Mouse (Mus musculus): Measurements from ENCODE around the gene Arid3b.
A peak's percentile ranks its signal among the peaks of the same experiment; 100 is the strongest.

Gene Arid3b

DNA sequence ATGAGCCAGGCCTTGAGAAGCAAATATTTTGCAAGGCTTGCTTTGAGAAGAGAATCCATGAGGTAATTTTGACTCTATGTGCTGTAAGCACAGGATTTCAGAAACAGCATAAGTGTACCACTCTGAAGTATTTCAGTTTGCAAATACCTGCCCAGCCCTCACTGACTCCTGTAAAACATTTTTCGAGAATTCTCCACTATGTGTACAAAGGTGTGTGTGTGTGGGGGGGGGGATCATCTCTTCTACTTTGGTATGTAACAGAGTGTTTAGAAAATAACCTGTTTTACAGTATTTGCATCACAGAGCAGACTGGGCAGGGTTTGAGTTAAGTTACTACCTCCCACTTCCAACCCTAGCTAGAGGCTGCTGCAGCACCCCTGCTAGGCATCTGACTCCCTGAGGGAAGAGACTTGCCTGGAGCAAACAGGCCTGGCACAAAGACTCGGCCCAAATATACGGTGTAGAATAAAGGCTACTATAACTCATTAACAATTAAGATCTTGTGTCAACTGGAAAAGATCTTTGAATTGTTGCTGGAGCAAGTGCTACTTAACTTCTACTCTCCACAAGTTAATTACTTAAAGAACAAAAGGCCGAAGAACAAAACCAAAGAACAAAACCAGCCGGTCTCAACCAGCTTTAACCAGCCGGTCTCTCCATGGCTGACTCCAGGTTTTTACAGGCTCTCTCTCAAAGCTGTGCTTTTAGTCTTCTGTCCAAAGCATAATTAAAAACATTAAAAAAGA, 6.6 kb downstream of the Arid3b start:
- no peak for DNase-seq

DNA sequence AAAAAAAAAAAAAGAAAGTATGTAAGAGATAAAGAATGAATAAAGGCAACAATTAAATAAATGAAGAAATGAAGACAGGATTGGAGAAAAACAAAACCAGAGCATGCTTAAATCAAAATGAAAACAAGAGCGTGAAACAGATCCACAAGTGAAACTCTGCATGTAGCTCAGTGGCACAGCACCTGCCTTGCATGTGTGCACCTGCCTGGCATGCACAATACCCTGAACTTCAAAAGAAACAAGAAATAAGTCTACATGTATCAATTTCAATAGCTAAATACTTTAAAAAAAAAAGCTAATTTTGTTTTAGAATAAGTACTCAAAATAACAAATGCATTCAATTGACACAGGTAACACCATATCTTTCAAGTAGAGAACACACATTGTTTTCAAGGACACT, 13.2 kb downstream of the Arid3b start:
- no peak for DNase-seq

DNA sequence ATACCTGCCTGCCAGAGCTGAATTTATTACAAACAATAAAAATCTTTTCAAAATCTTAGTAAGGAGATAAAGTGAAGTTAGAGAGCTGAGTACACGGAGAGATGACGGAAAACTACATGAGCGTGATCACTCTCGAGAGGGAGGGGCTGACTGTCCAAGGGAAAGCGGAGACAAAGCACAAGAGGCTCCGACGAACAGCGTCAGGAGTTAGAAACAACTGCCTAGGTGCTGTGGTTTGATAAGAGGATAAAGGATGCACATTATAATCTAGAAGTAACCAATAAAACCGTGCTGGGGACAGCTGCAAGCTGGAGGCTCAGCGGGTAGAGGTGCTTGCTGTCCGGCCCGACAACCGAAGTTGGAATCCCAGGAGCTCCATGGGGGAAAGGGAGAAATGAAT, 13.8 kb downstream of the Arid3b start:
- no peak for DNase-seq

DNA sequence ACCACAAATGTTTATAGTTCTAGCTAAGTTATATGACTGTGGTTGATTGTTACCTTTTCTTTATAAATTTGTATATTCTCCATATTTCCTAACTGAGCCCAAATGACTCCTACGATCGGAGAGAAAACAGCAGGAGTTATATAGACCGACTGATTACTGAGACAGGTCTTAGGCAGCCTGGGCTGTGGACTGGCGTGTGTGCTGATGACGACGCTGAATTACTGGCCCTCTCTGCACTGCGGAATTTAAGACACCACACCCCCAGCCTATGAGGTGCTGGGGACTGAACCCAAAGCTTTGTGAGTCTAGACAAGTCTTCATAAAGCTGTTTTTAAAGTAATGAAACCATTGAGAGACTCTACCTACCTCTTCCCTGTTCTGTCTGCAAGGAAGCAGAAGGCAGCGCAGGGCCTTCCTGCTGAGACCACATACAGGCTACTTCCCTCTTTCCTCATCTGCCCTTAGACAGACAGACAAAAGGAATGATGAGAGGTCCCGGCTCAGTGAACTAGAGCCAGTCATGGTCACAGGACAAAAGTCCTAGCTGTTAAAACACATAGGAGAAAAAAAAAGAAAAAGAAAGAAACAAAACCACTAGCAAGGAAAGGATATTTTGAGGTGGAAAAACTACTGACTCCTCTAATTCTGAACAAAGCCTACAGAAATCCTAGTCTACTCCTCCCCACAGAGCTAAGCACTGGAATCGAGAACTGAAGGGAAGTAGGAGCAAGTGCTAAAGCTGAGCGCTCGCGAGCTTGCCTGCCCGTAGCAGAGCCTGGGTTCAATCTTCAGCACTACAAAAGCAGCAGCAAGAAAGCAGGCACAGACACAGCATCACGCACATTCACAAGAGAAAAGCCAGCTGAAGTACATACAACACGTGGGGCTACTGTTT, 16.2 kb downstream of the Arid3b start:
- no peak for DNase-seq

DNA sequence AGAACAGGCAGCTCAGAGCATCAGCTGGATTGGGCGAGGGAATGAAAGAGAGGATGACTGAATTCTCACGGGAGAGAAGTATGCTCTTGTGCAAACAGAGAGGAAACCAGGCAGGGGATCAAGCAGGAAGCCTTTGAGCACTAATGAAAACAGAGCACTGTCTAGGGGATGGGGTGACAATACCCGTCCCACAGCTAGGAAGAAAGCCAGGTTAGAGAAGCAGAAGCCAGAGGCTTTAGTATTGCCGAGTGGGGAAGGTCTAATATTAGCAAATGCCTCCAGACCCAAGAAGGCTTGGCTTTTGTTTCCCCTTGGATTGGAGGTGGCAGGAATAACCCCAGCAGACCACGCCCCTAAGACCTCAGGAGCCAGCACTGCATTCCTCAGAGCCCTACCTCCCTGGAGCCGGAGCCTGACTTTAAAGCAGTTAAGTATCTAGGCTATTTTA, 19.3 kb downstream of the Arid3b start:
- DNase-seq: no peak

DNA sequence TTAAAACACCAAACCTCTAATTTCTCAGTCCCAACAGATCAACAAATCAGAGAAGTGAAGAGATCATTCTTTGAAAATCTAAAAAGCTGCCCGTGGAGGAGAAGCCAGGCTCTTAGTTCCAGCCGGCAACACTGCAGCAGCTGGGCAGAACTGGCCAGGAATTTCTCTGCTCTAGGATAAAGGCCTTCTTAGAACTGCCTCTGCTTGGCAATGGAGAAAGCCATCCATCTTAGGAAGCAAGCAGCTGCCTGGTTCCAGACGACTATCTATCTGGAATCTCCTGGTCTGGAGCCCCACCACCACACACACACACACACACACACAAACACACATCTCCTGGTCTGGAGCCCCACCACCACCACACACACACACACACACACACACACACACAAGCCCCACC, 21.7 kb downstream of the Arid3b start:
- no peak for DNase-seq

DNA sequence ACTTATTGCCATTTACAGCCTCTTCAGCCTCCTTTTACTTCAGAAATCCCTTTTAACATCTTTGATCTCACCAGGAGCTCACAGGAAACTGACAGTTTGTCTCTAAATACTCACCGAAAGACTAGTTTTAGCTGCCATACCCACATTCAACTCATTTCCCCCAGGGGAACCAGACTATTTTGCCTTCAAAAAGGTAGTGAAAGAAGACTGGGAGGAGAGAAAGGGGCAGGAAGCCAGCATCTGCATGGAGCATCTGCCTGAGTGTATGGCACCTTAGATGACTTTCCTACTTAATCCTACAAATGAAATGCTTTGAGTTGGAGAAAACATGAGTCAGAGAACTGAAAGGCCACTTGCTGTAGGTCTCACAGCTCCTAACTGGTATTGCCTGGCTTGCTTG, 22.6 kb downstream of the Arid3b start:
- DNase-seq: no peak

DNA sequence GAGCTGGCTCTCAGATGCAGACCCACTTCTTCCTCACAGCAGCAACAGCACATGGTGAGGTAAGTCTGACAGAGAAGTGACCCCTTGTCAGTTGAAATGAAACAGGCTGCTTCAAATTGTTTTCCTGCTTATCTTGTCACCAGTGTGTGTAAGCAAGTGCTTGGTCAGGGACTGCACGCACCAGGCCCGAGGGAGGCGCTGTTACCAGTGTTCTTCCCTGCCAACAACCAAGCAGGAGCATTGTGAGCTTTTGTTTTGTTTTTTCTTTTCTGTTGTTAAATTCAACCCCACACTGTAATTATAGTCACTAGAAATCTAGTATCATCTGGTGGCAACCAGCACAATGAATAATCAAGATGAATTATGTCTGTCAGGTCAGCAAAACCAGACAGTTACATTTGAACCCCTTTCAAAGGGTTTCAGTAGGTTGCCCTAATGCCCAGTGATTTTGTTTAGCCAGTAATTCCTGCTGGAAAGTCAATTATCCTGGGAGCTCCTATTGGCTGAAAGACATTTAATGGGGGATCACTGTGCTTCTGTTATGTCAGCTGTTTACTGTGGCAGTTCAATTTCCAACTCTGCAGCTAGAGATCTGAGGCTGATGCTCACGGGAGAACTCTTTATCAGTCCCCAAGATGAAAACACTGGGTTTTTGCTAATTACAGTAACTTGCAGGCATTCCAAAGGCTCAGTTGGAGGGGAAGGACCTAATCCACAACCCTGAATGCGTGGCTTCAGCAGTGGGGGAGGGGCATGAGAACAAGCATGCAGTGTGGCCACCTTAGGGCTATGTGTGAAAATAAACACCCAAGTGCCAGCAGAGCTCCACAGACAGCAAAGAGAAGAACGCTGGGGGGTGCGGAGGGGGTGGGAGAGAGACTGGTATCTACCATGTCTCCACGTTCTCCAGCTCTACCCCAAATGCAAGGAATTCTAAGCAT, 24.5 kb downstream of the Arid3b start:
- DNase-seq: no peak

DNA sequence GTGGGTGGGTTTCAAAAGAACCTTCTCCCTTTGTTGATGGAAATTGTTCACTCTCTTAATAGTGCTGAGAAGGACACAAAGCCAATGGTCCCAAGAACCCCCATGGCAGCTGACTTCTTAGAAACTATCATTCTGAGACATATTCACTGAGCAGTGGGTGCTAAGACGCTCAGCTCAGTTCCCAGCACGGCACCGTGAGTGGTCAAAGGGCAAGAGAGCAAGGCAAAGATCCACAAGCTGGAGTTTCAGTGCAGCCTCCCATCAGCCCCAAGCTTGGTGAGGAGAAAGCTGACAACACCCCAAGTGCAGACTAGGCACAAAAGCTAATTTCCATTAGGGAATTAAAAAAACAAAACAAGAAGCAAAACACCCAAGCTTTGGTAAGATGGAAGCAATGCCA, 25.9 kb downstream of the Arid3b start:
- DNase-seq: no peak

DNA sequence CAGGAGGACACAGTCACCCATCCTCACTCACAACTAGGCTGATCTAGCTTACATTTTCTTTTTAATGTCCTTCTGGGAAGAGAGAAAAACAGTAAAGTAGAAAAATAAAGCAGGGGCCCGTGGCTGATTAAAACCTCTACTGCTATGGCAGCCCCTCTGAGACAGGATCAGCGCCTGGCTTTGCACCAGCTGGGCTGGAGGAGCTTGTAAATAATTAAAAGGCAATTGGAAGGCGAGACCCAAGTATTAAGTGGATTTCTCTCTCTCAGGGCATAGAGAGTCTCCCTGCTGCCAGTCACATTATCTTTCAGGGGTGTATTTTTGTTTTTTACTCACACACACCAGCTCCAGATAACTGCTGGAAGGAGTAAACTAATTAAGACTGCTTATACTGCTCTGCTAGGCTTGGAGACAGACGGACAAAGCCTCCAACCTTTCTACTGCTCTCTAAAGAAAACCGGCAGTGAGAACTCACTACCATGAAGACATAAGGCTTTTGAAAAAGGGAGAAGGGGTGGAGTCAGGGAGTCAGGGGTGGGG, 27.8 kb downstream of the Arid3b start:
- DNase-seq: no peak

DNA sequence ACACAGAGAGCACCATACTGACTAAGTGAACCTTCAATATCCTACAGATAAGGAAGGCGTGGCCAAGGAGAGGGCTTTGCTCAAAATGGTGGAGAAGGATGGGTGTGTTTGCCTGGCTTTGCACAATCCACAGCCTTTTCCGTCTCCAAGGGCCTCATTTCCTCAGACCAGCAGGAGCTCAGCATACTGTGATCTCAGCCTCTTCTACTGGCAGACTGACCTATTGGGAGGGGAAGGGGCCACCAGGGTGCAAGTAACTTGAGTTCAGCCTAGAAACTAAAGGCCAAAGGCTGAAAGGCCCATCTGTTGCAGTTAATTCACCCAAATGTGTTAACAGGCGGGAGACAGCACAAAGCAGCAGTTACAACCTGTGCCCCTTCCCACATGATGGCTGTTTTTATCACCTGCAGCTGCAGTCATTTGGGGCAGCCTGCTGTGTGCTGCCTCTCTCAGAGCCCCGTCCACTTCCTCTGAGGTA, 29.4 kb downstream of the Arid3b start:
- DNase-seq: no peak

DNA sequence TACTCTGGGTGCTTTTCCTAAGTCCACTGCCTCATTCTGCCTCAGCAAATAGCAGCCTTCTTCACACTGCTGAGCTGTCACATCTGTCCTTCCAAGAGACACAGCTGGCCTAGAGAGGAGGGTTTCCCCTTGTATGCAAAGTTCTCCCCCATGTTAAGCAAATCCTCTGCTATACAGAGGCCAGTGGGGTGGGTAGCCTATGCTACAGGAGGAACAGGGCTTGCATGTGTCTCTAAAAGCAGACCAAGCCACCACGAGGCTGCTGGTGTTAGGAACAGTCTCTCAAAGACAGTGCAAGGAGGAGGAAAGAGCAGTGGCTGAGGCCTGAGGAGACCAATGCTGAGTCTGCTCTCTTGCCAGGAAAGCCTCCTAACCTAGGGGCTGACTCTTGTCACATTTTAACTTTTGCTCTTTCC, 30.5 kb downstream of the Arid3b start:
- DNase-seq: no peak

DNA sequence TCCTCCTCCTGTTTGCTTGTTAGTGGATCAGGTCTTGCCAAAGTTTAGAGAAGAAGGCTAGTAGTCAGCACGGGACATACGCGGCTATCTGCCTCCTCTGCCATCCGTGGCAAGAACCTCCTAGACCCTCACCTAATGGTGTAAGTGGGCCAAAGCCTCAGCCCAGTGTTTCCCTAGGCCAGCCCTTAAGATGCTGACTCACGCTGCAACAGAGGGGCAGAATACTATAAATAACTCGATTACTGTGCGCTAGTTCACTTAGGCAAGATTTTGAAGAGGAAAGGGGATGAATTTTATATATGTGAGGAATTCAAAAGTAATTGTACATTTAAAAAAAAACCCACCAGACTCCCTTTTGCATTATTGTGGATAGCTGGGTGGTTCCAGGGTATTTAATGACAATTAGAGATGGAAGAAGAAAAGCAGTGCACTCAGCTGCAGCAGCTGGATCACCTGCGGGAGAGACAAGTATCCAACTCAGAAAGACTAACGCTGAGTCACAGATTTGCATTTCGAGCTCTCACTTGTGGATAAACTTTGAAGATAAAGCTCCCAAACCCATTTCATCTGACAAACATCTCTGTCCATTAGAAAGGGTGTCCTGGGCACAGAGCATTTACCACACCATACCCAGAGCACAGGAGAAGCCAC, 31.4 kb downstream of the Arid3b start:
- no peak for DNase-seq

DNA sequence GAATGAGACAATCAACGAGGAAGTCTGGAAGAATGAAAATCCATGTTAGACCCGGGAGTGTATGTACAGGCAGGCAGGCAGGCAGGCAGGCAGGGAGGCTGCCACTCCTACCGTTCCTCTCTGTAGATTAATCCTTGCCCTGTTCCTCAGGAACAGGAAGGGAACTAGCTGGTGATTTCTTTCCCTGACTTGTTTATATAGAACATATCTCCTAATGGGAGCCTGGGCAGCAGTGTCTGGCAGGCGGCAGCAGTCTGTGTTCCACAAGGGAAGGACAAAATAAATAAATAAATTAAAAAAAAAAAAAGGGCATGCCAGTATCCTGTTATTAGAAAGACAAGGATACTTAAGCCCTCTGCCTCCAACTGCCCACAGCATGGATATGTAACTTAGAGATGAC, 32.8 kb downstream of the Arid3b start:
- DNase-seq: no peak

DNA sequence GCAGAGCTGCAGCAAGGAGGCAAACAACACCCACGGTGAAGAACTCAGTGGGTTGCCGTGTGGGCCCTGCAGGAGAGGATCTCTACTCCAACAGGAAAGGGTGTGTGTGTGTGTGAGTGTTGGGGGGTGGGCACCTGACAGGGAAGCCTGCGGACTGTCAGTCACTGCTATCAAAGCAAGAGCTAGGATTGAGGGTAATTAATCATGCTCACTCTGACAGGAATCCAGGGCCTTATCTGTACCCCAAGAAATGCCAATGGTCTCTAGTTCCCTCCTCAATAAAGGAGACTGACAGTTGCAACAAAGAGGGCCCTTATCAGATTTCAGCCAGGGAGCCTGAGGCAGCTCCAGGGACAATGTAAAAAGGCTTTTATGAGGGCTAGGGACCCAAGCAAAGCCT, 33.5 kb downstream of the Arid3b start:
- DNase-seq: peak; percentile 40

DNA sequence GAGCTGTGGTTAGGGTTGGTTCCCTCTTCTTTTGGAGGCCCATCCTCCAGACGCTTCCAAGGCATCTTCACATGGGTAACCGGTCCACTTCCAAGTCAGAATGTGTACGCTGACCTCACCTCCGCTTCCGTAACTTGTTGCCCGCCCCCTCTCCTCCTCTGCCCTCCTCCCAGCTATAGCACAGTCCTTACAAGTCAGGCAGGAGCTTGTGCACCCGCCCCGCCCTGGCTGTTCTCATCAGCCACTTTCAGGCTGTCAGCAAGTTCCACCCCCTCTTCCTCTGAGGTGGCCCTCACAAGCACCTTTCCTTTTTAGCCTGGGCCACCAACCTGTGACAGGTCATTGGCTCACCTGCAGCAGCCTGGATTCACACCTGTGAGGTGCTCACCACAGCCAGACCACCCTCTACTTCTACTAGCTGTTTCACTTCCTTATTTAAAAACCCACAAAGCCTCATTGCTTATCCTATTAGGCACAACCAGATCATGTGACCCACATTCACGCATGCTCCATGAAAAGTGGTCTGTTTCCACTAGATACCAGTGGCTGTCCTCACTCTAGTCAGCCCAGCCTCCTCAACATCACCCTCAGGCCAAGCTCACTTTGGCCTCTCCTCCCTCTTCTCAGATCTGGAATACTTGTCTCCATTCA, 36.1 kb downstream of the Arid3b start:
- no peak for DNase-seq

DNA sequence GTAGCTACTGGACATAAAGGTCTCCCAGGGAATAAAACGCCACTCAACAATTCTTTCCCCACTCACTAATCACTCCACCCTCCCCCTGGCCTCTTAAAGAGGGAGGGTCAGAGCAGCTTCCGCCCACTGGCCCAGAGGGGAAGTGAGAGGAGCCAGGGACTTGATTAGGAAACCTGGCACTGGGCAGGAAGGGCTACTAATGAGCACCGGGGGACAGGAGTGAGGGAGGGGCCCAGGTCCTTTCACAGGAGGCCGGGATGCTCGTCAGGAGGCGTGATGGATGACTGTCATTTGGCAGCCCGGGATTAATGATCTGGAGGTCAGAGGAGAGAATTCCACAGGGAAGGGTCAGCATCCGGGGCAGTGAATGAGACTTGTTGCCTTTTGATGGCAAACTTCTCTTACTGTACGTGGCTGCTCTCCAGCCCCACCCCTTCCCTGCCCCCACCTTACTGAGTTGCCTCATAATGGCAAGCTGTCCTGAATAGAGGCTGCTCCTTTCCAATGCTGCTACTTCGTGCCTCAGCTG, 37.8 kb downstream of the Arid3b start:
- DNase-seq: no peak

DNA sequence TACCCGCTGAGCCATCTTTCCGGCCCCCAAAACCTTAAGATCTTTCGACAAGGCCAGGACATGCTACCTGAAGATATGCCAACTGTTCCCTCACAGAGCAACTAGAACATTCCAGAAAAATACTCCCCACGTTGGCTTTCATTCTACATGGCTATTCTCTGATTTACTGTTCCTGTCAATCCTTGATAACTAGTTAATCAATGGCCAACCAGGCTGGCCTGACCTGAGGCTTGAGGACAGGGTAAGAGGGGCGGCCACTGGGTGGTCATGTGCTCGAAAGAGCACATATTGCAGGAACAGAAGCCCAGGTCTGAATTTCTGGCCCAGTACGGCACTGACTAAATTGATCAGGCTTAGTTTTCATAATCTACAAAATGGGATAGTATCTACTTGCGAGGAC, 39.1 kb downstream of the Arid3b start:
- DNase-seq: no peak

DNA sequence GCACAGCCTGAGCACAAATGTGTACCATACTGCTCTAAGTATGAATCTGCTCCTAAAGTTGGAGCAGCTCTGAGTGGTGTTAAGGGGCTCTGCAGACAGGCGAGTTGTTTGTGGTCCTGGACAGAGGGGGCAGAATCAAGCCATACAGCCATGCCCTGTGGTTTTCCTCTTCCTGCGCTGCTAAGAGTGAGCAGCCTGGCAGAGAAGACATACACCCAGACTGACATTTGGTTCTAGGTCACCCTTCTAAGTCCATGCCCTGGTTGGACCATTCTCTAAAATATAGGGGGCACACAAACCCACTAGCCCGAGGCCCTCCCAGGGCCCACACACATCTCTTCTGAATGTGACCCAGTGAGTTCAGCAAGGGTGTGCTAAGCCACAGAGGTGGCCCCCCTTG, 46.9 kb downstream of the Arid3b start:
- DNase-seq: no peak

DNA sequence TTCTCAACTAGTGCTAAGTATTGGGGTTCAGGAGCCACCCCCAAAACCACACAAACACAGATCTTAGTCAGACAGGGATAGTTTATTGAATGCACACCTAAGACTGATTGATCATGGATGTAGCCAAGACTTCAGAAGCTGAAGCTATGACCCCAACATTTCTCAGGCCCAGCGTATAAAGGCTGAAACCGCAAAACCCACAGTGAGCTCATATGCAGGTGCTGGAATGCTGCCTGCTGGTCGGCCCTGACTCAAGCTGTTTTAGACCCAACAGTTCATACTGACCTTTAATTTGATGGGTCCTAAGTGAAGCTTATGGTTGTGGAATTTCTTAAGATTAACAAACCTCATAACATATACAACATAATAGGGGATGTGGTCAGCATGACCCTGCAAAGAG, 53.9 kb downstream of the Arid3b start:
- DNase-seq: no peak

DNA sequence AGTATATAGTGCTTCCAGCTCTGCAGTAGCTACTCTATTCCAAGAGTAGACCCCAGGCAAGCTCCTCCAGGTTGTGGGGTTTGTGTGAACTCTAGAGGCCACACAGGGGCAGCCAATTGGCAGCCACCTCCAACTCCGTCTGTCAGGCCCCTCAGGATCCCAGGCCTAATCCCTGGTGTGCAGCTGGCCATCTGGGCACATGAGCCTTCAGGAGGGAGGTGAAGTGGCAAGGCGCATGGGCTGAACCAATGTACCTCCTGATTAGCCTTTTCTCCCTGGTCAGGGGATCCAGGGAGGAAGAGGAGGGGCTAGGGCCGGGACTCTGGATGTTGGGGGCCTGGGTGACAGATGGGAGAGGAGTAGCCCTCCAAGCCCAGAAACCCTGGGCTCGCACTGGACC, 60.9 kb downstream of the Arid3b start:
- DNase-seq: no peak
